Mouse (Mus musculus) T-helper 1 cell (primary cell): ENCODE measurements around the gene Odam.

Experiments
- in situ Hi-C: fragments of 300-600 bp; cut with MboI, MseI; formaldehyde crosslinking; loops from one replicate; pipeline ENCODE4 v1.15.1; 2025; ENCODE audit warnings: high pct_unique_total_duplicates

The Odam gene

GRCm38 (mm10) chr5:87884729-87885128 lies at the start of gene Odam:
Gene Odam, plus strand, starts transcription at chr5:87885029.
- in situ Hi-C loops: no loop called here

DNA sequence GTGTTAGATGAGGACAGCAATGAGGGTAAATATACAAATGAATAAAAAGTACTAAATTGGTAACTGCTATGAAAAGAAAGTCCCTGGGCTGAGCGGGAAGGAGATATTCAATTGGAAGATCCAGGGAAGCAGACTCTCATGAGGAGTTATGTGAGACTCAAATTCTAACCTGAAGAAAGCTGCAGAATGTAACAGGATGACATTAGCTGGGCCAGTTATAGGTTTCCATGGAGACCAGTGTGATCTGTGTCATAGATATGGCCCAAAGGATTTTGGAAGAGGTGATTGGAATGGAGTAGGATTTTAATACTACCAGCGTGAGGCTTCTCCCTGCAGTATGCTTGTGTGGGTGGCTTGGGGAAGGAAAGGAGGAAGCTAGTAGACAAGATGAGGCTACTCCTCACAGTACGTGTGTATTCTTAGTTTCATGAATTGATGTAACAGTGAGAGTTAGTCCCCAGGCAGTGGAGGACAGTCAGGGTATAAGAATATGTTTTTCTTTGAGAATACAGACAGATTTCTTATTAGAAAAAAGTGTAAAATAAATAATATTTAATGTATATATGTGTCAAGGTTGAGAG lies 29.6 kb upstream of the Odam start:
- in situ Hi-C loops: no loop called here

- in situ Hi-C loops: no loop called here
These were observed 14.7 kb upstream of the Odam start for GRCm38 (mm10) chr5:87870084-87870483.

- in situ Hi-C loops: no loop called here
These were observed 13.4 kb upstream of the Odam start for GRCm38 (mm10) chr5:87871423-87871822.

GRCm38 (mm10) chr5:87925372-87925771 lies 40.5 kb downstream of the Odam start, which contains the start of gene Csn3:
Gene Csn3, plus strand, starts transcription at chr5:87925579.
- in situ Hi-C loops: no loop called here

DNA sequence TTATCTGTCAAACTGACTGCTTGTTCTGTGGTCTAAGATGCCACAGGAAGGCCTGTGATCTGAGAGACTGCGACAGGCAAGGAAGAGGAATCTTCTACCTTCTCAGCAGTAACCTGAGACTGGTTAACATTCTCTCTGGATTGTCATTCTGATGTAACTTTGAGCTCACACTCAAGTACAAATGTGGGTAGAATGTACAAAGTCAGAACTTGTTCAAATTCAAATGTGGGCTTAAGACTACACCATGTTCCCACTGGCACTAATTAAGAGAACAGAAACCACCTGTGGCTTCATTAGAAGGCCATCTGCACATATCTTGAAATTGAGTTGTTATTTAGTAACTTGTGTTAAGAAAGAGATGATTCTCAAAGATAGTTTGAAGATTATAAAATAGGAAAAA lies 46.8 kb downstream of the Odam start:
- in situ Hi-C loops: no loop called here

DNA sequence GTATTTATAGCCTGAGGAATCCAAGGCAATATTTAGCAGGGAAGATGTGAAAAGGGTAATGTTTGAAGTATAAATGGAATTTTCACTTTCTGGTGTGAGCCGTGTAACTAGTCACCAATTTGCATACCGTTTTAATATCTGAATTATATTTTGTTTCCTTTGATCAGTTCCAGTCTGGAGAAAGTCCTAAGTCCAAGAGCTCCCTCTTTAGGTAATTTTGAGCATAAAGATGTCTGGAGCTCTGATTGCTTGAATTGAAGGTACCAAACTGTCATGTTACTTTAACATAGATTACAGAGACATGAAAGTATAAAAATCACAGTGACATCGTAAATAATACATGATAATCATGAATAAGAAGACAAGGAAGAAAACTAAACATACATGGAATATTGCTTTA lies 55.9 kb downstream of the Odam start:
- in situ Hi-C loops: no loop called here

DNA sequence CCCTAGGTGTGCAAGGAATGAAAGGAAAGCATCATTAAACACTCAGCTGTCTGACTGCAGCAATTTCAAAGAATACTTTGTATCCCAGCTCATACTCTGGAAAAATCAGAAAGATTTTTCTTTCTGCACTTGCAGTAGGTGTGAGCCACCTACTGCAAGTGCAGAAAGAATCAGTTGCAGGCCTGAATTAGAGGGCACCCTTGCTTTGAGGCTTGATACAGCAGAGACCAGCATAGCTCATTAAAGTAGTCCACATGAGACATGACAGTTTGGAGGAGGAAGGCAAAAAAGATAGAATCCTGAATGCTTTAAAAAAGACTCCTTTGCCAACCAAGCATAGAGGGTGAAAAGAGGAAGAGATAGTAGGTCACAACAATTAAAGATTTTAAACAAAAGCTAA lies 57.7 kb downstream of the Odam start:
- in situ Hi-C loops: no loop called here
